Mouse (Mus musculus): ENCODE measurements around the gene Hydin. TPM values are rescaled to one million over a fixed set of nuclear protein-coding genes. Genes with fewer than 3 reads are reported as not detected.
A peak's percentile ranks its signal among the peaks of the same experiment; 100 is the strongest.

Gene Hydin
- total and polyA plus RNA-seq, 2 experiments from 2014 or later = 0.39 to 0.73 TPM

- Histone ChIP-seq H3K9me3 (ENCODE audit: low read length) (no peaks in the 10 kb centered on the region), H3K27me3 (ENCODE audit: insufficient read depth, low read length) (no peaks in the 10 kb centered on the region), H3K36me3 (ENCODE audit: insufficient read depth, low read length) (no peaks in the 10 kb centered on the region), H3K4me2 (ENCODE audit: low read depth, low read length) (no peak overlapping the region), H3K4me3 (ENCODE audit: low read length) (no peak overlapping the region), H3K9ac (replicated peaks; ENCODE audit: low read length) (no peak overlapping the region), H3K27ac (no peak overlapping the region), H3K4me1 (ENCODE audit: insufficient read depth, low read length) (no peaks in the 10 kb centered on the region)
- TF ChIP-seq CTCF (IDR thresholded peaks at IDR 0.05; ENCODE audit: low read depth) = no peak
- WGBS = 72% methylated on average over 4 of the region's 4 CpGs
- ATAC-seq = no peak
- no peak for DNase-seq (ENCODE audit: low spot score)
Measured at GRCm38 (mm10) chr8:110454466-110454865, 187.7 kb downstream of the Hydin start.

GRCm38 (mm10) chr8:110457424-110457823 is 190.6 kb downstream of the Hydin start:
- 83% methylated on average over 4 of the region's 4 CpGs for WGBS
- no peaks in the 10 kb centered on the region for H3K27me3 ChIP-seq (ENCODE audit: insufficient read depth, low read length)
- no peaks in the 10 kb centered on the region for H3K36me3 ChIP-seq (ENCODE audit: insufficient read depth, low read length)
- TF ChIP-seq CTCF (IDR thresholded peaks at IDR 0.05; ENCODE audit: low read depth) = no peak
- no peak overlapping the region for H3K9ac ChIP-seq (replicated peaks; ENCODE audit: low read length)
- no peak for DNase-seq (ENCODE audit: low spot score)
- H3K4me3 ChIP-seq (ENCODE audit: low read length) = no peak overlapping the region
- H3K9me3 ChIP-seq (ENCODE audit: low read length) = no peaks in the 10 kb centered on the region
- no peak overlapping the region for H3K4me2 ChIP-seq (ENCODE audit: low read depth, low read length)
- no peak overlapping the region for H3K27ac ChIP-seq
- ATAC-seq = no peak
- H3K4me1 ChIP-seq (ENCODE audit: insufficient read depth, low read length) = no peaks in the 10 kb centered on the region

GRCm38 (mm10) chr8:110462627-110463208 is 195.9 kb downstream of the Hydin start:
- 93% methylated on average over 10 of the region's 10 CpGs for WGBS
- ATAC-seq = no peak
- no peak overlapping the region for H3K4me3 ChIP-seq (ENCODE audit: low read length)
- no peak for TF ChIP-seq CTCF (IDR thresholded peaks at IDR 0.05; ENCODE audit: low read depth)
- H3K27me3 ChIP-seq (ENCODE audit: insufficient read depth, low read length) = no peaks in the 10 kb centered on the region
- H3K27ac ChIP-seq = no peak overlapping the region
- H3K4me1 ChIP-seq (ENCODE audit: insufficient read depth, low read length) = peaks cover 7% of the 10 kb centered on the region; the same call in 1 of the 2 replicates
- no peaks in the 10 kb centered on the region for H3K36me3 ChIP-seq (ENCODE audit: insufficient read depth, low read length)
- H3K4me2 ChIP-seq (ENCODE audit: low read depth, low read length) = no peak overlapping the region
- H3K9ac ChIP-seq (replicated peaks; ENCODE audit: low read length) = no peak overlapping the region
- no peaks in the 10 kb centered on the region for H3K9me3 ChIP-seq (ENCODE audit: low read length)
- DNase-seq (ENCODE audit: low spot score) = no peak

- no peak for DNase-seq (ENCODE audit: low spot score)
- no peak for ATAC-seq
- 86% methylated on average over 10 of the region's 10 CpGs for WGBS
Measured at GRCm38 (mm10) chr8:110463773-110464460, 197.1 kb downstream of the Hydin start.

GRCm38 (mm10) chr8:110465606-110466005 is 198.8 kb downstream of the Hydin start:
- Histone ChIP-seq H3K4me3 (ENCODE audit: low read length) (no peak overlapping the region), H3K36me3 (ENCODE audit: insufficient read depth, low read length) (no peaks in the 10 kb centered on the region), H3K9ac (replicated peaks; ENCODE audit: low read length) (no peak overlapping the region), H3K9me3 (ENCODE audit: low read length) (no peaks in the 10 kb centered on the region), H3K4me2 (ENCODE audit: low read depth, low read length) (no peak overlapping the region), H3K27me3 (ENCODE audit: insufficient read depth, low read length) (no peaks in the 10 kb centered on the region), H3K27ac (0 out of 2 replicates have a peak overlapping the region, but pooled peaks have one; percentile 22), H3K4me1 (ENCODE audit: insufficient read depth, low read length) (peaks cover 7% of the 10 kb centered on the region; the same call in 1 of the 2 replicates)
- WGBS = 33% methylated on average over 9 of the region's 9 CpGs
- ATAC-seq (peak; percentile 69), DNase-seq (ENCODE audit: low spot score) (peak; percentile 82)
- TF ChIP-seq CTCF (IDR thresholded peaks at IDR 0.05; ENCODE audit: low read depth) = no peak

More at GRCm38 (mm10) chr8:110463773-110464460, 197.1 kb downstream of the Hydin start:
- Histone ChIP-seq H3K9ac (replicated peaks; ENCODE audit: low read length) (no peak overlapping the region), H3K4me3 (ENCODE audit: low read length) (no peak overlapping the region), H3K36me3 (ENCODE audit: insufficient read depth, low read length) (no peaks in the 10 kb centered on the region), H3K4me1 (ENCODE audit: insufficient read depth, low read length) (peaks cover 7% of the 10 kb centered on the region; the same call in 1 of the 2 replicates), H3K27ac (no peak overlapping the region), H3K27me3 (ENCODE audit: insufficient read depth, low read length) (no peaks in the 10 kb centered on the region), H3K9me3 (ENCODE audit: low read length) (no peaks in the 10 kb centered on the region), H3K4me2 (ENCODE audit: low read depth, low read length) (no peak overlapping the region)
- no peak for TF ChIP-seq CTCF (IDR thresholded peaks at IDR 0.05; ENCODE audit: low read depth)

- no peaks in the 10 kb centered on the region for H3K27me3 ChIP-seq (ENCODE audit: insufficient read depth, low read length)
- DNase-seq (ENCODE audit: low spot score) (no peak), ATAC-seq (no peak)
- no peak overlapping the region for H3K4me3 ChIP-seq (ENCODE audit: low read length)
- no peak for TF ChIP-seq CTCF (IDR thresholded peaks at IDR 0.05; ENCODE audit: low read depth)
- no peaks in the 10 kb centered on the region for H3K36me3 ChIP-seq (ENCODE audit: insufficient read depth, low read length)
- H3K9me3 ChIP-seq (ENCODE audit: low read length) = no peaks in the 10 kb centered on the region
- H3K9ac ChIP-seq (replicated peaks; ENCODE audit: low read length) = no peak overlapping the region
- peaks cover 1% of the 10 kb centered on the region for H3K4me1 ChIP-seq (ENCODE audit: insufficient read depth, low read length)
- 64% methylated on average over 6 of the region's 6 CpGs for WGBS
- no peak overlapping the region for H3K27ac ChIP-seq
- no peak overlapping the region for H3K4me2 ChIP-seq (ENCODE audit: low read depth, low read length)
Measured at GRCm38 (mm10) chr8:110477256-110477655, 210.5 kb downstream of the Hydin start.

GRCm38 (mm10) chr8:110478576-110478975 is 211.8 kb downstream of the Hydin start:
- H3K4me3 ChIP-seq (ENCODE audit: low read length) = no peak overlapping the region
- TF ChIP-seq CTCF (IDR thresholded peaks at IDR 0.05; ENCODE audit: low read depth) = peak; percentile 82
- no peak overlapping the region for H3K27ac ChIP-seq
- no peak overlapping the region for H3K4me2 ChIP-seq (ENCODE audit: low read depth, low read length)
- peaks cover 9% of the 10 kb centered on the region for H3K4me1 ChIP-seq (ENCODE audit: insufficient read depth, low read length)
- no peaks in the 10 kb centered on the region for H3K27me3 ChIP-seq (ENCODE audit: insufficient read depth, low read length)
- H3K9me3 ChIP-seq (ENCODE audit: low read length) = no peaks in the 10 kb centered on the region
- no peaks in the 10 kb centered on the region for H3K36me3 ChIP-seq (ENCODE audit: insufficient read depth, low read length)
- ATAC-seq (peak; percentile 47; the same call in 1 of the 2 replicates), DNase-seq (ENCODE audit: low spot score) (peak; percentile 83)
- 22% methylated on average over 6 of the region's 6 CpGs for WGBS
- H3K9ac ChIP-seq (replicated peaks; ENCODE audit: low read length) = no peak overlapping the region

Data from hindbrain, postnatal 0 days (tissue).